Mouse (Mus musculus) midbrain, embryonic 12.5 days (tissue): Measurements from ENCODE around the gene Pla2g4a. TPM values are rescaled to one million over a fixed set of nuclear protein-coding genes. Genes with fewer than 3 reads are reported as not detected.

ENCODE experiments used
- ATAC-seq: fragments of 200-750 bp; cut with Nextera tagmentation; 2 replicates; pipeline ENCODE4 v1.8.0; 2017; ENCODE audit warnings: low read depth, moderate TSS enrichment, moderate library complexity; ENCODE audit not compliant: low FRiP score
- H3K27ac ChIP-seq: fragments of 300-500 bp; sonication (generic); replicated peaks from 2 replicates; pipeline ENCODE4 v1.5.1; 2016; ENCODE audit warnings: mild to moderate bottlenecking
- H3K27me3 ChIP-seq: fragments of 300-500 bp; sonication (generic); 2 replicates; pipeline ENCODE4 v1.6.1; 2016; ENCODE audit warnings: mild to moderate bottlenecking
- H3K36me3 ChIP-seq: fragments of 300-500 bp; sonication (generic); 2 replicates; pipeline ENCODE4 v1.6.1; 2016
- H3K4me1 ChIP-seq: fragments of 300-500 bp; sonication (generic); 2 replicates; pipeline ENCODE4 v1.6.1; 2016
- H3K4me2 ChIP-seq: fragments of 300-500 bp; sonication (generic); replicated peaks from 2 replicates; pipeline ENCODE4 v1.6.1; 2016; ENCODE audit warnings: mild to moderate bottlenecking, moderate library complexity
- H3K4me3 ChIP-seq: fragments of 300-500 bp; sonication (generic); 2 replicates; pipeline ENCODE4 v1.5.1; 2016; ENCODE audit warnings: mild to moderate bottlenecking
- H3K9ac ChIP-seq: fragments of 300-500 bp; sonication (generic); replicated peaks from 2 replicates; pipeline ENCODE4 v1.6.1; 2016; ENCODE audit warnings: mild to moderate bottlenecking, moderate library complexity
- H3K9me3 ChIP-seq: fragments of 300-500 bp; sonication (generic); 2 replicates; pipeline ENCODE4 v1.6.1; 2016; ENCODE audit warnings: mild to moderate bottlenecking
- WGBS: fragments of 180-500 bp; shearing (Covaris S2); methylation state at CpG from one replicate; pipeline ENCODE4 v1.1.7; 2016; 5-methylcytosine and 5-hydroxymethylcytosine counted together
- polyA plus RNA-seq: library from polyadenylated mRNA; unstranded; fragments of >200 nt; fragmentation: Nextera tagmentation; extraction: Ambion mirVana; gene quantifications from 2 replicates; pipeline ENCODE4 v1.2.1, GENCODE M21; 2016

Gene Pla2g4a
- polyA plus RNA-seq, 1 experiment from 2014 or later: 3.8 TPM

DNA sequence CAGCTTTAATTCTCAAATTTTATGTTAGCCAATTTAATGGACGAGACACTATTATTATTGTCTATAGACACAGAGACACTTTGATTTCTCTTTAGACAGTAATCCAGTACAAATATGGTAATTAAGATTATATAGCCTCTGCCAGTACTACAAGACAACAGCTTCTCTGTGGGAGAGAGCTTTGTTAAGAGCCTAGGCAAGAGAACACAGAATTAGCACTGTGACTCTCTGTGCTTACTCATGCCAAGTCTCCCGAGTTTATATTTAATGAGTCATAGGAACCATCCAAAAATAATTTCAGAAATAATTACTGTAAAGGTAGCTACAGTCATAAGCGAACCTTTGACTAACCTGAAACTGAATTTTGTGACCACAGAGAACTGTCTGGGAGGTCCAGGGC, 84.6 kb downstream of the Pla2g4a start:
- H3K4me1 ChIP-seq: no peaks in the 10 kb centered on the region
- H3K9me3 ChIP-seq: no peaks in the 10 kb centered on the region
- H3K4me2 ChIP-seq: no peak overlapping the region
- no peaks in the 10 kb centered on the region for H3K36me3 ChIP-seq
- H3K4me3 ChIP-seq: no peak overlapping the region
- WGBS: 71% methylated on average over 3 of the region's 3 CpGs
- no peak overlapping the region for H3K9ac ChIP-seq
- H3K27ac ChIP-seq: no peak overlapping the region
- no peaks in the 10 kb centered on the region for H3K27me3 ChIP-seq
- no peak for ATAC-seq

- Histone ChIP-seq H3K9ac (no peak overlapping the region), H3K4me2 (no peak overlapping the region), H3K4me3 (no peak overlapping the region), H3K4me1 (no peaks in the 10 kb centered on the region), H3K27ac (no peak overlapping the region), H3K9me3 (no peaks in the 10 kb centered on the region), H3K27me3 (no peaks in the 10 kb centered on the region), H3K36me3 (no peaks in the 10 kb centered on the region)
- WGBS: 96% methylated on average over 1 of the region's 1 CpGs
- no peak for ATAC-seq
Observed at GRCm38 (mm10) chr1:149871625-149872024, 89.5 kb downstream of the Pla2g4a start.

DNA sequence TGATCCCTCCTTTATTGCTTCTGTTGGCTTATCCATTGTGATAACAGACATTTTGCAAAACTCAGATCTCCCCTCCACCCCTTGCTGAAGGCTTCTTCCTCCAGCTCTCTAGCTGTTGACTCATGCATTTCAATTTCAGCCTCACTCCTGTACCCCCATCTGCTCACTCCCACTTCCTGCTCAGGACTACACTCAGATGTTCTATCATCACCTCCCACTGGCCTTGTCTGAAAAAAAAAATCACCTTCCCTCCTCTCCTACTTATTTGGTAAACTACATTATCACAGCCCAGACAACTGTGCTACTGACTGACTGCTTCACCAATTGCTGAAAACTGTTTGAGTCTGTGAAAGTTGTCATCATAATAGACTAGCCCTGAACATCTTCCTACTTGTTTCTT, 93.8 kb downstream of the Pla2g4a start:
- H3K4me2 ChIP-seq: no peak overlapping the region
- no peak overlapping the region for H3K4me3 ChIP-seq
- H3K27ac ChIP-seq: no peak overlapping the region
- no peaks in the 10 kb centered on the region for H3K36me3 ChIP-seq
- ATAC-seq: no peak
- no peak overlapping the region for H3K9ac ChIP-seq
- H3K27me3 ChIP-seq: no peaks in the 10 kb centered on the region
- H3K4me1 ChIP-seq: no peaks in the 10 kb centered on the region
- no peaks in the 10 kb centered on the region for H3K9me3 ChIP-seq

GRCm38 (mm10) chr1:149866202-149866601, 94.9 kb downstream of the Pla2g4a start:
- no peak overlapping the region for H3K4me2 ChIP-seq
- H3K4me1 ChIP-seq: no peaks in the 10 kb centered on the region
- H3K27me3 ChIP-seq: no peaks in the 10 kb centered on the region
- H3K4me3 ChIP-seq: no peak overlapping the region
- no peaks in the 10 kb centered on the region for H3K9me3 ChIP-seq
- no peaks in the 10 kb centered on the region for H3K36me3 ChIP-seq
- ATAC-seq: no peak
- WGBS: 91% methylated on average over 3 of the region's 3 CpGs
- no peak overlapping the region for H3K9ac ChIP-seq
- H3K27ac ChIP-seq: no peak overlapping the region

- H3K4me3 ChIP-seq: no peak overlapping the region
- ATAC-seq: no peak
- no peaks in the 10 kb centered on the region for H3K36me3 ChIP-seq
- 73% methylated on average over 6 of the region's 6 CpGs for WGBS
- H3K27me3 ChIP-seq: no peaks in the 10 kb centered on the region
- no peaks in the 10 kb centered on the region for H3K4me1 ChIP-seq
- no peak overlapping the region for H3K9ac ChIP-seq
- no peaks in the 10 kb centered on the region for H3K9me3 ChIP-seq
- H3K4me2 ChIP-seq: no peak overlapping the region
- H3K27ac ChIP-seq: no peak overlapping the region
Observed at GRCm38 (mm10) chr1:149862801-149863200, 98.3 kb downstream of the Pla2g4a start.

- Histone ChIP-seq H3K27ac (no peak overlapping the region), H3K36me3 (no peaks in the 10 kb centered on the region), H3K4me2 (no peak overlapping the region), H3K4me3 (no peak overlapping the region), H3K4me1 (no peaks in the 10 kb centered on the region), H3K9me3 (no peaks in the 10 kb centered on the region), H3K27me3 (no peaks in the 10 kb centered on the region), H3K9ac (no peak overlapping the region)
- no peak for ATAC-seq
- WGBS: 81% methylated on average over 2 of the region's 2 CpGs
Observed at GRCm38 (mm10) chr1:149862181-149862580, 98.9 kb downstream of the Pla2g4a start.

- H3K36me3 ChIP-seq: no peaks in the 10 kb centered on the region
- H3K4me3 ChIP-seq: no peak overlapping the region
- no peak for ATAC-seq
- WGBS: 89% methylated on average over 2 of the region's 2 CpGs
- no peak overlapping the region for H3K27ac ChIP-seq
- H3K9me3 ChIP-seq: no peaks in the 10 kb centered on the region
- no peaks in the 10 kb centered on the region for H3K4me1 ChIP-seq
- no peak overlapping the region for H3K9ac ChIP-seq
- H3K4me2 ChIP-seq: no peak overlapping the region
- H3K27me3 ChIP-seq: no peaks in the 10 kb centered on the region
Observed at GRCm38 (mm10) chr1:149861543-149861942, 99.5 kb downstream of the Pla2g4a start.

GRCm38 (mm10) chr1:149858734-149859133, 102.4 kb downstream of the Pla2g4a start:
- H3K4me1 ChIP-seq: no peaks in the 10 kb centered on the region
- H3K9me3 ChIP-seq: no peaks in the 10 kb centered on the region
- 76% methylated on average over 5 of the region's 5 CpGs for WGBS
- no peaks in the 10 kb centered on the region for H3K36me3 ChIP-seq
- no peak overlapping the region for H3K4me3 ChIP-seq
- no peak overlapping the region for H3K27ac ChIP-seq
- no peak overlapping the region for H3K4me2 ChIP-seq
- H3K27me3 ChIP-seq: no peaks in the 10 kb centered on the region
- H3K9ac ChIP-seq: no peak overlapping the region
- ATAC-seq: no peak

GRCm38 (mm10) chr1:149856720-149857119, 104.4 kb downstream of the Pla2g4a start:
- 0 out of 2 replicates have a peak, but pooled peaks have one; percentile 54 for ATAC-seq
- Histone ChIP-seq H3K4me2 (no peak overlapping the region), H3K9me3 (no peaks in the 10 kb centered on the region), H3K27me3 (no peaks in the 10 kb centered on the region), H3K36me3 (no peaks in the 10 kb centered on the region), H3K4me1 (no peaks in the 10 kb centered on the region), H3K9ac (no peak overlapping the region), H3K27ac (no peak overlapping the region), H3K4me3 (no peak overlapping the region)
- 24% methylated on average over 9 of the region's 9 CpGs for WGBS

DNA sequence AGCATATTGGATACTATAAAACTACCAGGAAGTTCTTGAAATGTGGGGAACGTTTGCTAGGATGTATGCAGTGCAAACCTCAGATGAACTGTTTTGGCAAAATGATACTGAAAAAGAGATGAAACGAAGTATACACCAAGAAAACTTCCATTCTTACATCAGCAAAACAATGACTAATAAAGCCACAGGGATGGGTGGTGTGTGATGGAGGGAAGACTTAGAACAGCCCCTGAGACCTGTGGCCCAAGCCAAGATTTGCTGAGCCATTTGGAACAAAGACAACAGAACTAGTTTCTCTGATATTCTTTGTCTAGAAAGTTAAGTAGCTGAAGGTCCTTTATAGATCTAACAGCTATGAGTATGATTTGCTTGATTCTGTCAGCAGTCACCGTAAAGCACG, 105.5 kb downstream of the Pla2g4a start:
- Histone ChIP-seq H3K9ac (no peak overlapping the region), H3K4me2 (no peak overlapping the region), H3K27me3 (no peaks in the 10 kb centered on the region), H3K36me3 (no peaks in the 10 kb centered on the region), H3K4me3 (no peak overlapping the region), H3K27ac (no peak overlapping the region), H3K9me3 (no peaks in the 10 kb centered on the region), H3K4me1 (no peaks in the 10 kb centered on the region)
- 83% methylated on average over 4 of the region's 4 CpGs for WGBS
- no peak for ATAC-seq

- no peaks in the 10 kb centered on the region for H3K27me3 ChIP-seq
- no peaks in the 10 kb centered on the region for H3K9me3 ChIP-seq
- ATAC-seq: no peak
- H3K9ac ChIP-seq: no peak overlapping the region
- no peak overlapping the region for H3K4me3 ChIP-seq
- H3K4me1 ChIP-seq: no peaks in the 10 kb centered on the region
- H3K27ac ChIP-seq: no peak overlapping the region
- no peaks in the 10 kb centered on the region for H3K36me3 ChIP-seq
- WGBS: 79% methylated on average over 7 of the region's 7 CpGs
- H3K4me2 ChIP-seq: no peak overlapping the region
Observed at GRCm38 (mm10) chr1:149854867-149855266, 106.2 kb downstream of the Pla2g4a start.

DNA sequence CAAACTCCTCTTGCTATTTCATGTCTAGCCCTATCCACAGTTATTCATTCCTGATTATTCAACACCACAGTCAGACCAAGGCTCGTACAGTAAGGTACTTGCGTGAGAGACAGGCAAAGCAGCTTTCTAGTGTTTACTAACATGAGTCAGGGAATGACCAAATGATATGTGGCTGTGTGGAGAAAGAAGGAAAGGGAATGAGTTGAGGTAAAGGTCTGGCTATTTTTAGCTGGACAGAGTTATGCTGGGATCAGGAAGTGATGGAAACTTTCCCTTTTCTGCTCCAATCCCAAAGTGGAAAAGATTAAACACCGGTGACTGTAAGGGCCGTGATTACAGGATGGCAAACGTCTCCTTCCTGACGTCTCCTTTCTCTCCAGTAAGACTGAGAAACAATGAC, 114.4 kb downstream of the Pla2g4a start:
- H3K4me3 ChIP-seq: no peak overlapping the region
- no peak overlapping the region for H3K27ac ChIP-seq
- no peak overlapping the region for H3K9ac ChIP-seq
- H3K9me3 ChIP-seq: no peaks in the 10 kb centered on the region
- WGBS: 83% methylated on average over 6 of the region's 6 CpGs
- no peak overlapping the region for H3K4me2 ChIP-seq
- no peaks in the 10 kb centered on the region for H3K27me3 ChIP-seq
- no peaks in the 10 kb centered on the region for H3K36me3 ChIP-seq
- no peaks in the 10 kb centered on the region for H3K4me1 ChIP-seq
- ATAC-seq: no peak

DNA sequence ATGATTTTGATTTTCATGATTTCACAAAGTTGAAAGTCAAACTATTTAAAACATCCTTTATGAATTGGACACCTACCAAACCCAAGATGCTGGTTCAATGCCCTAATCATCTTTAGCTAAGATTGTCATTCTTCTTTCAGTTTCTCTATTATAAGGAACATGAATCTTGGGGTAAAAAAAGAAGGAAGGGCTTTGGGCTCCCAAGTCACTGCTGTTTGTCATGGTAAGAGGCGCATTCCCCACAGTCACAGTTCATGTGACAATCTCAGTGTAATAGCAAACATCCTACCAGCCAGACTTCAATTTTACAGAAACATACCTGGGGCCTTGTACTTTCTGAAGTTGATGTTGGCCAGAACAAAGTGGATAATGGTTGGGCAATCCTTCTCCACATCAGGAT, 119.2 kb downstream of the Pla2g4a start:
- H3K4me3 ChIP-seq: no peak overlapping the region
- H3K27ac ChIP-seq: no peak overlapping the region
- no peaks in the 10 kb centered on the region for H3K27me3 ChIP-seq
- no peaks in the 10 kb centered on the region for H3K36me3 ChIP-seq
- 94% methylated on average over 1 of the region's 1 CpGs for WGBS
- ATAC-seq: no peak
- no peaks in the 10 kb centered on the region for H3K9me3 ChIP-seq
- H3K4me1 ChIP-seq: no peaks in the 10 kb centered on the region
- no peak overlapping the region for H3K4me2 ChIP-seq
- H3K9ac ChIP-seq: no peak overlapping the region
